Mouse (Mus musculus): Measurements from ENCODE around the gene Dntt. TPM values are rescaled to one million over a fixed set of nuclear protein-coding genes. Genes with fewer than 3 reads are reported as not detected.

Gene Dntt
- total and polyA plus RNA-seq, 2 experiments from 2014 or later: 0.08 TPM; not detected in 1

- H3K27ac ChIP-seq: no peak overlapping the region
- no peak for ATAC-seq
- no peak overlapping the region for H3K4me2 ChIP-seq (ENCODE audit: low read depth, low read length)
- 82% methylated on average over 6 of the region's 6 CpGs for WGBS
- no peak for TF ChIP-seq CTCF (IDR thresholded peaks at IDR 0.05; ENCODE audit: low read depth)
- H3K4me3 ChIP-seq (ENCODE audit: low read length): no peak overlapping the region
- no peaks in the 10 kb centered on the region for H3K36me3 ChIP-seq (ENCODE audit: insufficient read depth, low read length)
- no peak overlapping the region for H3K9ac ChIP-seq (replicated peaks; ENCODE audit: low read length)
- DNase-seq (ENCODE audit: low spot score): no peak
- no peaks in the 10 kb centered on the region for H3K9me3 ChIP-seq (ENCODE audit: low read length)
- no peaks in the 10 kb centered on the region for H3K4me1 ChIP-seq (ENCODE audit: insufficient read depth, low read length)
- no peaks in the 10 kb centered on the region for H3K27me3 ChIP-seq (ENCODE audit: insufficient read depth, low read length)
Measured at GRCm38 (mm10) chr19:41031869-41032268, 2.8 kb downstream of the Dntt start.

GRCm38 (mm10) chr19:41035809-41036551, 6.9 kb downstream of the Dntt start:
- Histone ChIP-seq H3K4me2 (ENCODE audit: low read depth, low read length) (no peak overlapping the region), H3K4me1 (ENCODE audit: insufficient read depth, low read length) (no peaks in the 10 kb centered on the region), H3K27ac (no peak overlapping the region), H3K36me3 (ENCODE audit: insufficient read depth, low read length) (no peaks in the 10 kb centered on the region), H3K9ac (replicated peaks; ENCODE audit: low read length) (no peak overlapping the region), H3K4me3 (ENCODE audit: low read length) (no peak overlapping the region), H3K27me3 (ENCODE audit: insufficient read depth, low read length) (no peaks in the 10 kb centered on the region), H3K9me3 (ENCODE audit: low read length) (no peaks in the 10 kb centered on the region)
- no peak for TF ChIP-seq CTCF (IDR thresholded peaks at IDR 0.05; ENCODE audit: low read depth)
- 78% methylated on average over 4 of the region's 4 CpGs for WGBS
- ATAC-seq (no peak), DNase-seq (ENCODE audit: low spot score) (no peak)

GRCm38 (mm10) chr19:41039110-41039509, 10.0 kb downstream of the Dntt start:
- no peak for ATAC-seq
- 89% methylated on average over 7 of the region's 7 CpGs for WGBS
- TF ChIP-seq CTCF (IDR thresholded peaks at IDR 0.05; ENCODE audit: low read depth): no peak

GRCm38 (mm10) chr19:41045091-41045770, 16.2 kb downstream of the Dntt start:
- ATAC-seq (no peak), DNase-seq (ENCODE audit: low spot score) (no peak)
- no peak for TF ChIP-seq CTCF (IDR thresholded peaks at IDR 0.05; ENCODE audit: low read depth)
- Histone ChIP-seq H3K27ac (no peak overlapping the region), H3K9ac (replicated peaks; ENCODE audit: low read length) (no peak overlapping the region), H3K4me2 (ENCODE audit: low read depth, low read length) (no peak overlapping the region), H3K4me1 (ENCODE audit: insufficient read depth, low read length) (no peaks in the 10 kb centered on the region), H3K4me3 (ENCODE audit: low read length) (no peak overlapping the region), H3K9me3 (ENCODE audit: low read length) (no peaks in the 10 kb centered on the region), H3K27me3 (ENCODE audit: insufficient read depth, low read length) (no peaks in the 10 kb centered on the region), H3K36me3 (ENCODE audit: insufficient read depth, low read length) (no peaks in the 10 kb centered on the region)
- WGBS: 55% methylated on average over 10 of the region's 10 CpGs

More at GRCm38 (mm10) chr19:41039110-41039509, 10.0 kb downstream of the Dntt start:
- no peak for DNase-seq (ENCODE audit: low spot score)
- Histone ChIP-seq H3K9ac (replicated peaks; ENCODE audit: low read length) (no peak overlapping the region), H3K36me3 (ENCODE audit: insufficient read depth, low read length) (no peaks in the 10 kb centered on the region), H3K27ac (no peak overlapping the region), H3K27me3 (ENCODE audit: insufficient read depth, low read length) (no peaks in the 10 kb centered on the region), H3K9me3 (ENCODE audit: low read length) (no peaks in the 10 kb centered on the region), H3K4me3 (ENCODE audit: low read length) (no peak overlapping the region), H3K4me2 (ENCODE audit: low read depth, low read length) (no peak overlapping the region), H3K4me1 (ENCODE audit: insufficient read depth, low read length) (no peaks in the 10 kb centered on the region)

- Histone ChIP-seq H3K4me2 (ENCODE audit: low read depth, low read length) (no peak overlapping the region), H3K27me3 (ENCODE audit: insufficient read depth, low read length) (no peaks in the 10 kb centered on the region), H3K36me3 (ENCODE audit: insufficient read depth, low read length) (no peaks in the 10 kb centered on the region), H3K27ac (no peak overlapping the region), H3K9me3 (ENCODE audit: low read length) (no peaks in the 10 kb centered on the region), H3K4me1 (ENCODE audit: insufficient read depth, low read length) (no peaks in the 10 kb centered on the region), H3K9ac (replicated peaks; ENCODE audit: low read length) (no peak overlapping the region), H3K4me3 (ENCODE audit: low read length) (no peak overlapping the region)
- 77% methylated on average over 9 of the region's 9 CpGs for WGBS
- ATAC-seq (peak; percentile 29; the same call in 1 of the 2 replicates), DNase-seq (ENCODE audit: low spot score) (peak; percentile 40)
- TF ChIP-seq CTCF (IDR thresholded peaks at IDR 0.05; ENCODE audit: low read depth): no peak
Measured at GRCm38 (mm10) chr19:41047437-41048186, 18.5 kb downstream of the Dntt start.

- no peak for TF ChIP-seq CTCF (IDR thresholded peaks at IDR 0.05; ENCODE audit: low read depth)
Measured at GRCm38 (mm10) chr19:41048187-41048559, 19.1 kb downstream of the Dntt start.

More at GRCm38 (mm10) chr19:41048187-41048559, 19.1 kb downstream of the Dntt start:
- Histone ChIP-seq H3K4me2 (ENCODE audit: low read depth, low read length) (no peak overlapping the region), H3K9me3 (ENCODE audit: low read length) (no peaks in the 10 kb centered on the region), H3K36me3 (ENCODE audit: insufficient read depth, low read length) (no peaks in the 10 kb centered on the region), H3K27ac (no peak overlapping the region), H3K9ac (replicated peaks; ENCODE audit: low read length) (no peak overlapping the region), H3K4me3 (ENCODE audit: low read length) (no peak overlapping the region), H3K27me3 (ENCODE audit: insufficient read depth, low read length) (no peaks in the 10 kb centered on the region), H3K4me1 (ENCODE audit: insufficient read depth, low read length) (no peaks in the 10 kb centered on the region)
- WGBS: 83% methylated on average over 3 of the region's 3 CpGs
- no peak for DNase-seq (ENCODE audit: low spot score)
- no peak for ATAC-seq
